Mouse (Mus musculus): Measurements from ENCODE around the gene Qrfp. TPM values are rescaled to one million over a fixed set of nuclear protein-coding genes. Genes with fewer than 3 reads are reported as not detected.

The Qrfp gene
- polyA plus RNA-seq, 1 experiment from 2014 or later = 0.07 TPM

GRCm38 (mm10) chr2:31808410-31809357 lies 1.7 kb downstream of the Qrfp start:
- no peak overlapping the region for H3K4me2 ChIP-seq (ENCODE audit: low read depth, low read length)
- peaks cover 5% of the 10 kb centered on the region; the same call in 1 of the 2 replicates for H3K4me1 ChIP-seq (ENCODE audit: insufficient read depth)
- no peak for TF ChIP-seq EP300 (IDR thresholded peaks at IDR 0.05; ENCODE audit: low read depth)
- 0 out of 2 replicates have a peak, but pooled peaks have one; percentile 7 for TF ChIP-seq CTCF (IDR thresholded peaks at IDR 0.05; ENCODE audit: low read depth)
- 41% methylated on average over 28 of the region's 28 CpGs for WGBS (ENCODE audit: insufficient replicate concordance)
- H3K9me3 ChIP-seq (ENCODE audit: low read length) = no peaks in the 10 kb centered on the region
- no peak overlapping the region for H3K4me3 ChIP-seq (ENCODE audit: low read depth, low read length)
- H3K27ac ChIP-seq (ENCODE audit: low read depth) = peak overlapping the region; percentile 16; the same call in 1 of the 2 replicates
- H3K9ac ChIP-seq (replicated peaks) = no peak overlapping the region; the same call in 1 of the 2 replicates
- H3K27me3 ChIP-seq (ENCODE audit: insufficient read depth, low read length) = no peaks in the 10 kb centered on the region
- H3K36me3 ChIP-seq (replicated peaks; ENCODE audit: insufficient read depth, low read length) = 0 out of 2 replicates have a peak, but pooled peaks cover 2% of the 10 kb centered on the region
- peak; percentile 33; the same call in 1 of the 2 replicates for ATAC-seq
- DNase-seq = no peak

DNA sequence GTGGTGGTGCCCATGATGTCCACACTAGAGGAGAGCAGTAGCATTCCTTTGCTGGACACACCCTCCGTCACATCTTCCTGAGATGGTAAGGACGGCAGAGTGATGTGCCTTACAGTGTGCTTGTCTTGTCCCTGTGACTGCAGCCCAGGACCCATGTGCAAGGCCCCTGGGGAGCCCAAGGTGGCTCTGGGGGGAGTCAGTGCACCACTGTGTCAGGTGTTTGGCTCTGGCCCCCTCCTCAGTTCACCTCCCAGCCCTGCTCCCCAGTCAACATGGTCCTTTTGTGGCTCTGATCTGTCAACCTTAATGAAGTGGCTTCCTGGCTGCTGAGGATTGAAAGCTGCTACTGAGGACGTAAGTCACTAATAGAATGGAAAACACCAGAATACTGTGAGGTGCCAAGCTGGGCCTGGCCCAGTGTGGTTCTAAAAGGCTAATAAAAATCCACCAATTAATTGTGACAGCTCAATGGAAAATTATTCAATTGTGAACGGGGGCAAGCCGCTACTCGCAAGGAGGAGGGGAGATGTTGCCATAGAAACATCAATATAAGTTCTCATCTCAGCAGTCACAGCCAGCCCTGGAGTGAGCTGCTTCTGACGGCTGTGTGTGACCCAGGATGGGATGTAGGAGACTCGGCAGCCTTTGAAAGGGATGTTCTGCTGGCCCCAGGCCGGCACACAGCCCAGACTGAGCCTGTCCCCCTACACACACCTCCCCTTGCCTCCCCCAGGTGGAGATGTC lies 3.6 kb downstream of the Qrfp start:
- peaks cover 15% of the 10 kb centered on the region for H3K36me3 ChIP-seq (replicated peaks; ENCODE audit: insufficient read depth, low read length)
- ATAC-seq (no peak), DNase-seq (no peak)
- peaks cover 5% of the 10 kb centered on the region; the same call in 1 of the 2 replicates for H3K4me1 ChIP-seq (ENCODE audit: insufficient read depth)
- H3K27ac ChIP-seq (ENCODE audit: low read depth) = no peak overlapping the region
- no peaks in the 10 kb centered on the region for H3K27me3 ChIP-seq (ENCODE audit: insufficient read depth, low read length)
- H3K9me3 ChIP-seq (ENCODE audit: low read length) = no peaks in the 10 kb centered on the region
- WGBS (ENCODE audit: insufficient replicate concordance) = 65% methylated on average over 9 of the region's 9 CpGs
- H3K4me2 ChIP-seq (ENCODE audit: low read depth, low read length) = no peak overlapping the region
- no peak overlapping the region for H3K9ac ChIP-seq (replicated peaks)
- TF ChIP-seq CTCF (IDR thresholded peaks at IDR 0.05; ENCODE audit: low read depth) = no peak
- H3K4me3 ChIP-seq (ENCODE audit: low read depth, low read length) = no peak overlapping the region

GRCm38 (mm10) chr2:31803480-31803879 lies 6.9 kb downstream of the Qrfp start:
- ATAC-seq (no peak), DNase-seq (no peak)
- H3K4me1 ChIP-seq (ENCODE audit: insufficient read depth) = peaks cover 2% of the 10 kb centered on the region; the same call in 1 of the 2 replicates
- no peaks in the 10 kb centered on the region for H3K9me3 ChIP-seq (ENCODE audit: low read length)
- no peaks in the 10 kb centered on the region for H3K27me3 ChIP-seq (ENCODE audit: insufficient read depth, low read length)
- peaks cover 41% of the 10 kb centered on the region for H3K36me3 ChIP-seq (replicated peaks; ENCODE audit: insufficient read depth, low read length)
- no peak overlapping the region for H3K4me2 ChIP-seq (ENCODE audit: low read depth, low read length)
- H3K4me3 ChIP-seq (ENCODE audit: low read depth, low read length) = no peak overlapping the region
- WGBS (ENCODE audit: insufficient replicate concordance) = 81% methylated on average over 14 of the region's 14 CpGs
- H3K9ac ChIP-seq (replicated peaks) = no peak overlapping the region
- TF ChIP-seq CTCF (IDR thresholded peaks at IDR 0.05; ENCODE audit: low read depth) (no peak), EP300 (IDR thresholded peaks at IDR 0.05; ENCODE audit: low read depth) (no peak)
- H3K27ac ChIP-seq (ENCODE audit: low read depth) = no peak overlapping the region

GRCm38 (mm10) chr2:31802811-31803210 lies 7.6 kb downstream of the Qrfp start:
- DNase-seq (no peak), ATAC-seq (no peak)
- Histone ChIP-seq H3K27ac (ENCODE audit: low read depth) (no peak overlapping the region), H3K4me2 (ENCODE audit: low read depth, low read length) (no peak overlapping the region), H3K36me3 (replicated peaks; ENCODE audit: insufficient read depth, low read length) (peaks cover 48% of the 10 kb centered on the region), H3K9me3 (ENCODE audit: low read length) (no peaks in the 10 kb centered on the region), H3K27me3 (ENCODE audit: insufficient read depth, low read length) (no peaks in the 10 kb centered on the region), H3K4me3 (ENCODE audit: low read depth, low read length) (no peak overlapping the region), H3K4me1 (ENCODE audit: insufficient read depth) (no peaks in the 10 kb centered on the region), H3K9ac (replicated peaks) (no peak overlapping the region)
- WGBS (ENCODE audit: insufficient replicate concordance) = 90% methylated on average over 8 of the region's 8 CpGs
- no peak for TF ChIP-seq EP300 (IDR thresholded peaks at IDR 0.05; ENCODE audit: low read depth)
- TF ChIP-seq CTCF (IDR thresholded peaks at IDR 0.05; ENCODE audit: low read depth) = no peak

GRCm38 (mm10) chr2:31801416-31801815 lies 9.0 kb downstream of the Qrfp start:
- Histone ChIP-seq H3K4me1 (ENCODE audit: insufficient read depth) (no peaks in the 10 kb centered on the region), H3K27ac (ENCODE audit: low read depth) (no peak overlapping the region), H3K27me3 (ENCODE audit: insufficient read depth, low read length) (no peaks in the 10 kb centered on the region), H3K4me2 (ENCODE audit: low read depth, low read length) (no peak overlapping the region), H3K9me3 (ENCODE audit: low read length) (no peaks in the 10 kb centered on the region), H3K4me3 (ENCODE audit: low read depth, low read length) (no peak overlapping the region), H3K36me3 (replicated peaks; ENCODE audit: insufficient read depth, low read length) (peaks cover 60% of the 10 kb centered on the region), H3K9ac (replicated peaks) (no peak overlapping the region)
- DNase-seq (no peak), ATAC-seq (no peak)
- WGBS (ENCODE audit: insufficient replicate concordance) = 87% methylated on average over 9 of the region's 9 CpGs
- no peak for TF ChIP-seq CTCF (IDR thresholded peaks at IDR 0.05; ENCODE audit: low read depth)
- no peak for TF ChIP-seq EP300 (IDR thresholded peaks at IDR 0.05; ENCODE audit: low read depth)

DNA sequence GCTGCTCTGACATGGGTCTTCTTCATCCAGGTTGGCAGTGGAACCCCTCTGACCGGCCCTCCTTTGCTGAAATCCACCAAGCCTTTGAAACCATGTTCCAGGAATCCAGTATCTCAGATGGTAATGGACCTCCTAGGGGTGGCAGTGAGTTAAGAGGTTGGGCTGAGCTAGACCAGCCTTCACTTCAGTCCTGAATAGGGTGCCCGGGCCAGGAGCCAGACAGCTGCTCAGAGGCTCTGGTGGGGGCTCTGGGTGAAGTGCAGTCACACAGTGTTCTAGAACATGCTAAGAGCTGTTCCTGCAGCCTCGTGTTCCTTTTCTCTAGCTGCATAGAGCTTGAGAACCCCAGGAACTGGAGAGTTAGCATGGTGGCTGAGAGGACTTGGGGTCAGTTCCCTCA lies 13.4 kb downstream of the Qrfp start:
- TF ChIP-seq EP300 (IDR thresholded peaks at IDR 0.05; ENCODE audit: low read depth) (no peak), CTCF (IDR thresholded peaks at IDR 0.05; ENCODE audit: low read depth) (no peak)
- H3K27me3 ChIP-seq (ENCODE audit: insufficient read depth, low read length) = no peaks in the 10 kb centered on the region
- no peak overlapping the region for H3K9ac ChIP-seq (replicated peaks)
- no peak overlapping the region for H3K27ac ChIP-seq (ENCODE audit: low read depth)
- no peaks in the 10 kb centered on the region for H3K9me3 ChIP-seq (ENCODE audit: low read length)
- peaks cover 74% of the 10 kb centered on the region for H3K36me3 ChIP-seq (replicated peaks; ENCODE audit: insufficient read depth, low read length)
- H3K4me1 ChIP-seq (ENCODE audit: insufficient read depth) = no peaks in the 10 kb centered on the region
- no peak overlapping the region for H3K4me3 ChIP-seq (ENCODE audit: low read depth, low read length)
- no peak overlapping the region for H3K4me2 ChIP-seq (ENCODE audit: low read depth, low read length)
- no peak for ATAC-seq
- no peak for DNase-seq
- 76% methylated on average over 3 of the region's 3 CpGs for WGBS (ENCODE audit: insufficient replicate concordance)

All from liver, postnatal 0 days (tissue).